Mouse (Mus musculus) embryo, embryonic 10.5 days (tissue): ENCODE results near the gene Ifna4.
A peak's percentile ranks its signal among the peaks of the same experiment; 100 is the strongest.

ENCODE experiments used
- DNase-seq: peaks from one replicate; pipeline ENCODE4 v3.0.0-alpha.2; 2015; ENCODE audit warnings: low spot score

Ifna4 gene

DNA sequence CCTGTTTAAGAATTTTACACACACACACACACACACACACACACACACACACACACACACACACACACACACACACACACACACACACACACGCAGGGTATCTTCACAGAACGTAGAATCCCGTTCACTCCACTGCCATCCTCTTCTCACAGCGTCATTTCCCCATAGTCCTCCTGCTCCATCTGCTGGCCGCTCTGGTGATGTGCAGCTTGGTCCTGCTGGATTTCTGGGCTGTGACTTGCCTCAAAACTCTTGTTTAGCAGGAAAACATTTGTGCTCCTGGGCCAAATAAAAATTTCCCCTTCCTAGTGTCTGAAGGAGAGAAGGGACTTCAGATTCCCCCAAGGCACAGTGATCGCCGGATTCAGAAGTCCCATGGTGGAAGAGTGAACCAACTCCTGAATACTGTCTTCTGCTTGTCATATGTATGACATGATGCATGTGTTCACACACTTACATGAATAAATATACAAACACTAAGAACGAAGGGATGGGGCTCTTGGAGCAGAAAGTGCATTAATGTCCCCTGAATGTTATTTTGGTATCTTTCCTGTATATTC lies 25.8 kb downstream of the Ifna4 start:
- peak; percentile 90 for DNase-seq

DNA sequence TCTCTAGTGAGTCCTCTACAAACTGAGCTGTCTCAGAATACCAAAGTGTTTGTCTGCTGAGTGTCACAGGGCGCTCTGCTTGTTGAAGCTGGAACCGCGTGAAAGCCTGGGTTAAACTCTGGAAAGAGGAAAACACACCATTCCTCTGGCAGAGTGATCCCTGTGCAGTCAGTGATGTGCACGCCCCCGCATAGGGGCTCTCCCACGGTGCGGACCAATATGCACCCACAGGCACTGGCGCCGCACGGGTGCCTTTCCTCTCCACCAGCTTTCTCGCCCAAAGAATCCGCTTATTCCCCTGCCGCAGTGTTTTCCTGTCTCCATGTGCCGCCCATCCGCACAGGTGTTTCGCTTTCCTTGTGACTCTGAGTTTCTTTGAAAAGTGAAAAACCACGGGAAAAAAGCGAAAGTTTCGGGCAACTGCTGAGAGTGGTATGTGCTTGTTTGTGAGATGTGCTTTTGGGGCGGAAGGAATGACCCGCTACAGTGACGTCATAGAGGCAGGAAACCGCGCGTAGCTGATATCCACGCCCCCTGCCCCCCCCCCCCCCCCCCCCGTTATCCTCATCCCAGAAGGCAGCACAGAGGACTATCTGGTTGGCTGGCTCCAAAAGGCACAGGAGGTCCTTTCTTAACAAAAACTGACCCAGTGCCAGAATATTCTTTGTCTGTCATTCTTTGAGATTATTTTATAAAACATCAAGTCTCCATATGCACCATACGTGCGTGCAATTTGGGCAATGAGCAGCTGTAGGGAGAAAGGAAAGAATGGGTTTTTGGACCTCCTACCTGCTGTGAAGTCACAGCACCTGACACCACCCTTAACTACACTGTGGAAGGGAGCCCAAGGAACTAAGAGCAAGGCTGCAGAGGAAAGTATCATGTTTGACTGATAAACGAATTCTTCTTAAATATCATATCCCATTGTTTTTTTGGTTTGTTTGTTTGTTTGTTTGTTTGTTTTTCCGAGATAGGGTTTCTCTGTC lies 26.6 kb downstream of the Ifna4 start:
- DNase-seq, result peak; percentile 66

GRCm38 (mm10) chr4:88872691-88873090 lies 31.0 kb downstream of the Ifna4 start:
- DNase-seq, result peak; percentile 84

- DNase-seq, result no peak
Observed at GRCm38 (mm10) chr4:88875435-88876095, 33.9 kb downstream of the Ifna4 start.

DNA sequence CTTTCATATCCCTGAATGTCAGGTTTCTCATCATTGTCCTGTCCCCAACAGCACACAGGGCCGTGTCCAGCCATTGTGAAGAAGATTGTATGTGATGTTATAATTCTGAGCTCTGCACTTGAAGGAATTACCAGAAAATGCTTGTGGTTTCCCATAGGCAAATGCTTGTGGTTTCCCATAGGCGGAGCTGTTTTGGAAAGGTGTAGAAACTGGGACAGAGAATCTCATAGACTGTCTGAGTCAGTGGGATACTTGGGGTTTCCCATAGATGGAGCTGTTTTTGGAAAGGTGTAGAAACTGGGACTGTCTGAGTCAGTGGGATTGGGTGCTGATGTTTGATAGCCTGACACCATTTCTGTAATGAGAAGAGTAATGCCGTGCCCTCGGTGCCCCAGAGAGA lies 34.9 kb downstream of the Ifna4 start:
- no peak for DNase-seq

- DNase-seq, result no peak
Observed at GRCm38 (mm10) chr4:88878246-88878645, 36.6 kb downstream of the Ifna4 start.

DNA sequence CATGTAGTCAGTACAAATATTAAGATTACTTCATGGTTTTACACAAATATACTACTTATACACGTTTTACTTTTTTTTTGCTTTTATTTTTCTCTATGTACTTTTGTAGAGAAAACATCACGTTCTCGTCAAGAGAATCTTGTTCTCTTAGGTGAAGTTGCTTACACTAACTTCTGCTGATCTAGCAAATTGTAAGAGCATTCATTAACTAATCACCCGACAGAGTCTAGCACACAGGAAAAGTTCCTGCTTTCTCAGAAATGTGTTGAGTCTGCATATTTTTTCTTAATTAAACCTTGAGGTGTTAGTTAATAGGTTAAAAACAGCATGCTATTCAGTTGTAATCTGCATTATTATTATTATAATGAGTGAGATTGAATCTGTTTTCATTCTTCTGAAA lies 37.1 kb downstream of the Ifna4 start:
- DNase-seq, result no peak

- no peak for DNase-seq
Observed at GRCm38 (mm10) chr4:88880101-88880500, 38.4 kb downstream of the Ifna4 start, which contains the start of gene Ifne. Gene Ifne (minus strand): TSS chr4:88880201.

DNA sequence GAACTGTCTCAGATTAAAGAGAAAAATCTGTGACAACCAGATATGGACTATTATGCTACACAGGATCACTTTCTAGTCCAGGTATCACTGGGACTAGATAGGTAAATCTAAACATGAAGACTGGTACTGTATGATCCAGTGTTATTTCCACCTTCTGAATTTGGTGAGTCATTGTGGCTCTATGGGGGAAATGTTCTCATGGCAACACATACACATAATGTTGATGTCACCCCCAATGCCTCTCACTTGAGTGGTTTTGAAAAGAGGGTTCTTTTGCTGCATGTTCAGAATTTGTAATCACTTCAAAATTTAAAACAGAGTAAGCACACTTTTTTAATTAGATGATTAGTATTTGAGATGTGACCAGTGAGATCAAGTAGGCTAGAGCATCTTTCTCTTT lies 46.6 kb downstream of the Ifna4 start:
- DNase-seq, result no peak
